Mouse (Mus musculus) ES-E14 (cell line): ENCODE measurements around the gene Foxf1. TPM values are rescaled to one million over a fixed set of nuclear protein-coding genes. Genes with fewer than 3 reads are reported as not detected.

Source experiments
- DNase-seq: peaks from one replicate; pipeline ENCODE4 v3.0.0-alpha.2; 2013; ENCODE audit warnings: low read depth, low spot score
- H3K27ac ChIP-seq: 2 replicates; pipeline ENCODE4 v1.5.1; 2012; ENCODE audit warnings: low read depth, mild to moderate bottlenecking, low read length, moderate library complexity, mixed read lengths; ENCODE audit not compliant: poor library complexity, insufficient read depth, severe bottlenecking
- H3K36me3 ChIP-seq: 2 replicates; pipeline ENCODE4 v1.6.1; 2012; ENCODE audit warnings: mild to moderate bottlenecking, low read length, moderate library complexity, mixed read lengths; ENCODE audit not compliant: control insufficient read depth, poor library complexity, insufficient read depth, severe bottlenecking
- H3K4me1 ChIP-seq, 2 experiments: fragments of 150-350 bp in 1 of 2; sonication (generic) in 1 of 2; 2 replicates each; pipeline ENCODE4 v1.6.1; 2012; ENCODE audit warnings: low read length in 2 of 2, mild to moderate bottlenecking in 1 of 2, mixed read lengths in 1 of 2; ENCODE audit not compliant: control insufficient read depth in 2 of 2, insufficient read depth in 2 of 2, poor library complexity in 1 of 2
- H3K4me3 ChIP-seq, 2 experiments: fragments of 150-350 bp in 1 of 2; sonication (generic) in 1 of 2; 2 replicates each; pipeline ENCODE4 v1.5.1; 2012; ENCODE audit warnings: low read length in 2 of 2, low read depth in 1 of 2, mild to moderate bottlenecking in 1 of 2, mixed read lengths in 1 of 2; ENCODE audit not compliant: insufficient read depth in 1 of 2, poor library complexity in 1 of 2, severe bottlenecking in 1 of 2
- H3K9ac ChIP-seq: 2 replicates; pipeline ENCODE4 v1.6.1; 2012; ENCODE audit warnings: low read depth, mild to moderate bottlenecking, low read length, mixed read lengths; ENCODE audit not compliant: poor library complexity, insufficient read depth, severe bottlenecking
- H3K9me3 ChIP-seq: fragments of 150-350 bp; sonication (generic); 2 replicates; pipeline ENCODE4 v1.6.1; 2012; ENCODE audit warnings: low read depth, mild to moderate bottlenecking, low read length; ENCODE audit not compliant: control insufficient read depth, insufficient read depth
- CHD2 ChIP-seq: IDR thresholded peaks from 2 replicates; pipeline ENCODE4 v1.6.1; 2014; ENCODE audit warnings: mild to moderate bottlenecking, low read depth, low read length, inconsistent platforms
- HCFC1 ChIP-seq: IDR thresholded peaks from 2 replicates; pipeline ENCODE4 v1.6.1; 2012; ENCODE audit warnings: low read length, inconsistent platforms, borderline replicate concordance; ENCODE audit not compliant: insufficient read depth
- MAFK ChIP-seq: IDR thresholded peaks from 2 replicates; pipeline ENCODE4 v1.6.1; 2014; ENCODE audit warnings: mild to moderate bottlenecking, low read depth, low read length, inconsistent platforms; ENCODE audit not compliant: insufficient read depth
- ZC3H11A ChIP-seq: IDR thresholded peaks from 2 replicates; pipeline ENCODE4 v1.6.1; 2012; ENCODE audit warnings: low read depth, mild to moderate bottlenecking, inconsistent platforms, low read length, borderline replicate concordance
- ZNF384 ChIP-seq: IDR thresholded peaks from 2 replicates; pipeline ENCODE4 v1.6.1; 2012; ENCODE audit warnings: low read depth, low read length, inconsistent platforms
- in situ Hi-C, 2 experiments: fragments of 600-800 bp; cut with MboI; formaldehyde crosslinking; loops; one replicate each; pipeline ENCODE4 v1.15.1; 2025; ENCODE audit warnings: low sequenced_read_pairs in 2 of 2, inconsistent platforms in 1 of 2; ENCODE audit not compliant: unreplicated experiment in 2 of 2
- total RNA-seq: library from RNA; depleted of rRNA; stranded (reverse); fragments of 300-350 nt; gene quantifications from 2 replicates; pipeline ENCODE4 v1.2.3, GENCODE M21; 2012

The Foxf1 gene
- total RNA-seq, 1 experiment = 1.1 TPM

DNA sequence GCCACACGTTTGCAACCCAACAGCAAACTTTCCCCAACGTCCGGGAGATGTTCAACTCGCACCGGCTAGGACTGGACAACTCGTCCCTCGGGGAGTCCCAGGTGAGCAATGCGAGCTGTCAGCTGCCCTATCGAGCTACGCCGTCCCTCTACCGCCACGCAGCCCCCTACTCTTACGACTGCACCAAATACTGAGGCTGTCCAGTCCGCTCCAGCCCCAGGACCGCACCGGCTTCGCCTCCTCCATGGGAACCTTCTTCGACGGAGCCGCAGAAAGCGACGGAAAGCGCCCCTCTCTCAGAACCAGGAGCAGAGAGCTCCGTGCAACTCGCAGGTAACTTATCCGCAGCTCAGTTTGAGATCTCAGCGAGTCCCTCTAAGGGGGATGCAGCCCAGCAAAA is 33.7 kb downstream of the Foxf1 start:
- Histone ChIP-seq H3K4me3 (no peak overlapping the region; a peak in 1 of 4 replicates), H3K27ac (no peak overlapping the region), H3K36me3 (no peaks in the 10 kb centered on the region), H3K9me3 (no peaks in the 10 kb centered on the region), H3K4me1 (peaks cover 0 to 2% of the 10 kb centered on the region in 2 experiments; a peak in 1 of 4 replicates), H3K9ac (no peak overlapping the region)
- no peak for DNase-seq
- TF ChIP-seq HCFC1 (no peak), MAFK (no peak), ZC3H11A (no peak), CHD2 (no peak), ZNF384 (no peak)
- in situ Hi-C loops = loop anchor here (5.0 to 10.0 kb wide), 3 partner anchors 36 to 397 kb away; partner anchors contain the start of gene Foxf1 (in 2 of the 2)

DNA sequence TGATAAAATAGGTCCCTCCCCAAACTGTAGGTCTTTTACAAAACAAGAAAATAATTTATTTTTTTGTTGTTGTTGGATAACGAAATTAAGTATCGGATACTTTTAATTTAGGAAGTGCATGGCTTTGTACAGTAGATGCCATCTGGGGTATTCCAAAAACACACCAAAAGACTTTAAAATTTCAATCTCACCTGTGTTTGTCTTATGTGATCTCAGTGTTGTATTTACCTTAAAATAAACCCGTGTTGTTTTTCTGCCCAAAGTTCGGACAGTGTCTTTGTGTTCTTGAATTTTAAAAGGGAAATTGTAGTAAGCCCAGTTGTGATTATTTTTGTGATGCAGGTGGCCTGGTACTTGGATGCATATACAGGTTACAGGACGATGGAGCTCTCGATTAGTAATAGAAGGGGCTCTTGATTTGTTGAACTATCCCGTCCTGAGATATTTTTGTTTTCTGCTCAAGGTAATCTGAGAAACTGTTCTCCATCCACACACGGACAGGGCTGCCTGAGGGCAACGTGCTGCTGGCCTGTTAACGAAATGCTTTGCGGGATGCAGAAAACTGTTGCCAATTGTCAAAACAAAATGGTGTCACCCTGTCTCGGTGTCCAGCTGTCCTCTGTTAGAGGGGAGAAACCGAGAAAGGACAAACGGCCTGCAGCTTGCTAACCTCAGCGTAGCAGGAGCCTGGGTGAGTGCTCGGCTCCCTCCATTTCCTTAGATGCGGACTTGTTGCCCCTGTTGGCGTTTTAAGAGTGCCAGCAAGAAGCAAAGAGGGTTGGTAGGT is 34.6 kb downstream of the Foxf1 start:
- TF ChIP-seq MAFK (no peak), ZC3H11A (no peak)
- Histone ChIP-seq H3K4me3 (no peak overlapping the region), H3K36me3 (no peaks in the 10 kb centered on the region), H3K9me3 (no peaks in the 10 kb centered on the region), H3K4me1 (peaks cover 0 to 2% of the 10 kb centered on the region in 2 experiments; a peak in 1 of 4 replicates), H3K27ac (no peak overlapping the region), H3K9ac (no peak overlapping the region)
- no peak for DNase-seq
- in situ Hi-C loops = loop anchor here (5.0 to 10.0 kb wide), 3 partner anchors 37 to 396 kb away; partner anchors contain the start of gene Foxf1 (in 2 of the 2)

DNA sequence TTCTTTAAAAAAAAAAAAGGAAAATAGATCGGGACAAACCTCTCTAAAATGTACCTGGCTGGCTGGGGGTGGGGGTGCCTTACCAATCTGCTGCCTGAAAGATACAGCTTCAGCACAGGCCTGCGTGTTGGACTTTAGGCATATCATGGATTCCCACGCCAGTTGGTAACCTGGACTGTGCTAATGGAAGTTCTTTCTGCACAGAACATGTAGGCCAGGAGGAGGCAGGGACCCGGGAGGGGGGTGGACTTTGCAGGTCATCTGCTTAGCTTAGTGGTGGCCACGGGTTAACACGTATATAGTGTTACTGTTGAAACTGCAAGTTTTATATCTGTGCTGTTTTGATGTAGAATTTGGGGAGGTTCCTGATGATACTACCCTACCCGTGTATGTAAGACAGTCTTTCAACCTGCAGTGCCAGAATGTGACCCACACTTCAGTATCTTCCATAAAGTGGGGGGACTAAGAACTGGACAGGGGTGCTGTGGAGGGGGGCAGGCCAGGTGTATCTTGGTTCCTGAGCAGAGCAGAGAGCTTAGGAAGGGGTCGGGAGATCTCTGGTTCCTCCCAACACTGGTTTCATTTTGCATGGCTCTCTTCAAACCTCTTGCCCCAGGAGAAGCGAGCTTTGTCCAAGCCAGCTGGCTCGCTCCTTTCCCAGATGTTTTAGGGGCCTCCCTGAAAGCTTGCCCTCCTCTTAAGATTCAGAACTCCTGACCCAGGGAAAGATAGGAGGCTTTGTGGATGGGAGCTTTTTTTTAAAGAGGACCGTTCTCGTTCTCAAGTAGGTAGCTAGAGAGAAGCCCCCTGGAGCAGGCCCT is 35.7 kb downstream of the Foxf1 start:
- peaks cover 0 to 3% of the 10 kb centered on the region in 2 experiments; a peak in 1 of 4 replicates for H3K4me1 ChIP-seq
- no peaks in the 10 kb centered on the region for H3K36me3 ChIP-seq
- no peak overlapping the region for H3K9ac ChIP-seq
- no peak for TF ChIP-seq ZNF384
- TF ChIP-seq HCFC1 = no peak
- no peak for TF ChIP-seq MAFK
- TF ChIP-seq ZC3H11A = no peak
- no peak for TF ChIP-seq CHD2
- no peaks in the 10 kb centered on the region for H3K9me3 ChIP-seq
- in situ Hi-C loops = loop anchor here (5.0 to 10.0 kb wide), 3 partner anchors 38 to 395 kb away; partner anchors contain the start of gene Foxf1 (in 2 of the 2)
- no peak for DNase-seq
- no peak overlapping the region for H3K4me3 ChIP-seq
- H3K27ac ChIP-seq = no peak overlapping the region

DNA sequence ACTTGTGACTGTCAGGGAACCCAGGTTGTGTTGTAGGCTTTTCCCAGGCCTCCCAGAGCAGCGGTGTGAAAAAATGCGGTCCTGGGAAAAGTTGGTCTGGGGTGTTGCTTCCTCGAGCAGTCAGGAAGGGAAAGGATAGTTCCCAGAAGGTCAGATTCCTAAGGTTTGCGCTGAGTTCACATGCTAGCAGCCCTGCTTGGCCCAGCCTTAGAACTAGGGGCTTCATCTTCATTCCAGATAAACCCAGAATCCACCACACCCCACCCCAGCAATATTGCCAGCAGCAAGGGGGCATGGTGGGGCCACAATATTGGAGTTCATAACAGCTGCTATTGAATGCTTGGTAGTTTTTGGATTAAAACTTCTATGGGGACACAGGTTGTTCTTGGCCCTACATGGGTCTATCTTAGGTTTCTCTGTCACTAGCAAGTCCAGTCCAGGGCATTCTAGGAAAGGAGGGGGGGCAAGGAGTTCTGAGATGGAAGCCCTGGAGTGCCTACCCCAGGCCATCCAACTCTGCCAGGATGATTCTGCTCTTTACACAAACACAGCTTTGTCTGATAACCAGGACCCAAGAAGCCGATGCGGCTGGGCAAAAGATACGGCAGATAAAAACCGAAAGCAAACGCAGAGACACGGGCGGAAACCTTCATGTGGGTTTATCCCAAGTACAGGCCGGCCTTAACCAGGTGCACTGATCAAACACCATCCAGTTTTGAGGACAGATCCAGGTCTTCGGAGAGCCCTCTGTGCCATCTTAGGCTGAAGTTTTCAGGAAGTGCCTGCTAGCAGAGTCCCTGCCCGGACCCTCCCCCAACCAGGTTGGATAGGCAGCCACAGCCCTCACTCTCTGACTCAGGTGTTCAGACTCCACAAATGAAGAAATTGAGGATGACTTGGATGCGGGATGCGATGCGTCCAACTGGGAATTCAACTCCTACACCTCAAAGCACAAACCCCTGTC is 36.6 kb downstream of the Foxf1 start:
- Histone ChIP-seq H3K9me3 (no peaks in the 10 kb centered on the region), H3K4me3 (no peak overlapping the region), H3K9ac (no peak overlapping the region), H3K36me3 (no peaks in the 10 kb centered on the region), H3K27ac (no peak overlapping the region), H3K4me1 (peaks cover 0 to 3% of the 10 kb centered on the region in 2 experiments; a peak in 1 of 4 replicates)
- TF ChIP-seq MAFK = no peak
- no peak for TF ChIP-seq ZNF384
- no peak for TF ChIP-seq HCFC1
- TF ChIP-seq ZC3H11A = no peak
- TF ChIP-seq CHD2 = no peak
- no peak for DNase-seq
- in situ Hi-C loops = no loop called here
